Mouse (Mus musculus): ENCODE measurements around the gene Serpina3n. TPM values are rescaled to one million over a fixed set of nuclear protein-coding genes. Genes with fewer than 3 reads are reported as not detected.

The Serpina3n gene
- total and polyA plus RNA-seq, 3 experiments: not detected

GRCm38 (mm10) chr12:104415625-104416315 lies 9.2 kb downstream of the Serpina3n start:
- Histone ChIP-seq H3K4me2 (ENCODE audit: insufficient read depth, low read depth, poor library complexity, severe bottlenecking) (no peak overlapping the region), H3K79me2 (replicated peaks; ENCODE audit: control insufficient read depth, extremely low read depth, insufficient read depth, poor library complexity, severe bottlenecking) (no peaks in the 10 kb centered on the region), H3K4me3 (replicated peaks in 1 of 3; ENCODE audit: low read depth in 2 of 3, low read length in 2 of 3, poor library complexity in 1 of 3) (no peak overlapping the region), H3K27ac (ENCODE audit: insufficient read depth, low read depth) (no peak overlapping the region), H3K27me3 (replicated peaks) (peaks cover 25% of the 10 kb centered on the region), H3K9me3 (replicated peaks; ENCODE audit: low read length) (no peaks in the 10 kb centered on the region), H3K9ac (ENCODE audit: insufficient read depth, low read depth) (no peak overlapping the region), H3K4me1 (ENCODE audit: control insufficient read depth in 1 of 2, insufficient read depth in 2 of 2) (peaks cover 5 to 12% of the 10 kb centered on the region in 2 experiments; a peak in 3 of 4 replicates), H3K36me3 (replicated peaks in 1 of 2; ENCODE audit: control insufficient read depth in 1 of 2, insufficient read depth in 1 of 2, low read length in 1 of 2) (no peaks in the 10 kb centered on the region)
- DNase-seq (ENCODE audit: extremely low read depth): peak; percentile 14
- in situ Hi-C loops (cut with MboI; ENCODE audit: low pct_ligation_motif_present, low pct_unique_long_range_greater_than_20kb, low sequenced_read_pairs) (loop anchor here (10.0 kb wide), 1 partner anchor 171 kb away; no protein-coding TSS in a partner anchor), dilution Hi-C loops (cut with MboI; ENCODE audit: extremely low pct_ligation_motif_present, extremely low pct_unique_long_range_greater_than_20kb, low sequenced_read_pairs) (no loop called here)
- TF ChIP-seq EP300 (IDR thresholded peaks at IDR 0.05; ENCODE audit: low read length): no peak

GRCm38 (mm10) chr12:104418340-104419135 lies 12.0 kb downstream of the Serpina3n start:
- dilution Hi-C loops (cut with MboI; ENCODE audit: extremely low pct_ligation_motif_present, extremely low pct_unique_long_range_greater_than_20kb, low sequenced_read_pairs): no loop called here
- Histone ChIP-seq H3K79me2 (replicated peaks; ENCODE audit: control insufficient read depth, extremely low read depth, insufficient read depth, poor library complexity, severe bottlenecking) (no peaks in the 10 kb centered on the region), H3K4me3 (replicated peaks in 1 of 3; ENCODE audit: low read depth in 2 of 3, low read length in 2 of 3, poor library complexity in 1 of 3) (no peak overlapping the region), H3K36me3 (replicated peaks in 1 of 2; ENCODE audit: control insufficient read depth in 1 of 2, insufficient read depth in 1 of 2, low read length in 1 of 2) (no peaks in the 10 kb centered on the region), H3K4me1 (ENCODE audit: control insufficient read depth in 1 of 2, insufficient read depth in 2 of 2) (peaks cover 2 to 12% of the 10 kb centered on the region in 2 experiments; a peak in 3 of 4 replicates), H3K9me3 (replicated peaks; ENCODE audit: low read length) (no peaks in the 10 kb centered on the region), H3K9ac (ENCODE audit: insufficient read depth, low read depth) (no peak overlapping the region), H3K27ac (ENCODE audit: insufficient read depth, low read depth) (no peak overlapping the region), H3K4me2 (ENCODE audit: insufficient read depth, low read depth, poor library complexity, severe bottlenecking) (peak overlapping the region; percentile 50), H3K27me3 (replicated peaks) (peaks cover 35% of the 10 kb centered on the region)
- DNase-seq (ENCODE audit: extremely low read depth): peak; percentile 73
- TF ChIP-seq ZMIZ1 (IDR thresholded peaks at IDR 0.05; ENCODE audit: low read depth, low read length) (no peak), POLR2AphosphoS2 (IDR thresholded peaks at IDR 0.05; ENCODE audit: low read depth, low read length) (no peak), ELF1 (IDR thresholded peaks at IDR 0.05; ENCODE audit: low read depth, low read length) (peak; percentile 31; the same call in 1 of the 2 replicates), NELFE (IDR thresholded peaks at IDR 0.05; ENCODE audit: low read depth, low read length) (no peak), CTCF (conservative IDR thresholded peaks at IDR 0.05 in 1 of 2, IDR thresholded peaks at IDR 0.05 in 1 of 2; ENCODE audit: low read depth in 2 of 2, low read length in 2 of 2) (peak; percentile 33 to 86; a peak in 3 of 4 replicates), POLR2A (IDR thresholded peaks at IDR 0.05; ENCODE audit: low read depth, low read length) (no peak), MEF2A (IDR thresholded peaks at IDR 0.05; ENCODE audit: borderline replicate concordance, low read depth, low read length) (no peak), USF2 (conservative IDR thresholded peaks at IDR 0.05; ENCODE audit: low read depth, low read length) (no peak), ZC3H11A (IDR thresholded peaks at IDR 0.05; ENCODE audit: low read depth, low read length) (peak; percentile 20; the same call in 1 of the 2 replicates), HCFC1 (IDR thresholded peaks at IDR 0.05; ENCODE audit: low read depth, low read length) (no peak), KAT2A (IDR thresholded peaks at IDR 0.05; ENCODE audit: insufficient replicate concordance, low read length) (no peak), IRF4 (IDR thresholded peaks at IDR 0.05; ENCODE audit: low read depth, low read length) (no peak), JUN (IDR thresholded peaks at IDR 0.05; ENCODE audit: insufficient read depth, low read depth, low read length) (no peak), MXI1 (IDR thresholded peaks at IDR 0.05; ENCODE audit: low read depth, low read length) (no peak), MAX (IDR thresholded peaks at IDR 0.05; ENCODE audit: low read length) (no peak), RCOR1 (conservative IDR thresholded peaks at IDR 0.05; ENCODE audit: low read depth, low read length) (no peak), EP300 (IDR thresholded peaks at IDR 0.05; ENCODE audit: low read length) (no peak), PAX5 (IDR thresholded peaks at IDR 0.05; ENCODE audit: low read length) (no peak), BHLHE40 (IDR thresholded peaks at IDR 0.05; ENCODE audit: low read depth, low read length) (0 out of 2 replicates have a peak, but pooled peaks have one; percentile 26), USF1 (IDR thresholded peaks at IDR 0.05; ENCODE audit: low read depth, low read length) (no peak), CHD1 (IDR thresholded peaks at IDR 0.05; ENCODE audit: low read depth, low read length) (no peak), SMC3 (IDR thresholded peaks at IDR 0.05; ENCODE audit: low read depth, low read length) (peak; percentile 78), NRF1 (IDR thresholded peaks at IDR 0.05; ENCODE audit: low read depth, low read length) (no peak), SIN3A (IDR thresholded peaks at IDR 0.05; ENCODE audit: low read length) (no peak), MAFK (IDR thresholded peaks at IDR 0.05; ENCODE audit: insufficient replicate concordance, low read length) (no peak), MAZ (IDR thresholded peaks at IDR 0.05; ENCODE audit: low read depth, low read length) (no peak), JUND (conservative IDR thresholded peaks at IDR 0.05; ENCODE audit: low read depth, low read length) (no peak), ZKSCAN1 (IDR thresholded peaks at IDR 0.05; ENCODE audit: borderline replicate concordance, low read depth, low read length) (no peak), RAD21 (IDR thresholded peaks at IDR 0.05; ENCODE audit: low read depth, low read length) (peak; percentile 84)
- in situ Hi-C loops (cut with MboI; ENCODE audit: low pct_ligation_motif_present, low pct_unique_long_range_greater_than_20kb, low sequenced_read_pairs): loop anchor here (10.0 kb wide), 1 partner anchor 174 kb away; no protein-coding TSS in a partner anchor
